Mouse (Mus musculus) lung, adult 2 months (tissue): ENCODE measurements at regions not wholly inside any gene's neighbourhood (a gene's known extent, or its start where the extent isn't known, plus 50 kb on each side); places are given as distances from the start of the nearest gene placed in this dataset.

Experiments
- CTCF ChIP-seq: fragments of 200-500 bp; IDR thresholded peaks from 2 replicates; pipeline ENCODE4 v1.5.1; 2011; ENCODE audit warnings: mild to moderate bottlenecking, low read length, control low read depth; ENCODE audit not compliant: insufficient read depth
- POLR2A ChIP-seq: fragments of 200-500 bp; IDR thresholded peaks from 2 replicates; pipeline ENCODE4 v1.6.1; 2011; ENCODE audit warnings: low read depth, mild to moderate bottlenecking, control low read depth, low read length, borderline replicate concordance; ENCODE audit errors: extremely low read depth

DNA sequence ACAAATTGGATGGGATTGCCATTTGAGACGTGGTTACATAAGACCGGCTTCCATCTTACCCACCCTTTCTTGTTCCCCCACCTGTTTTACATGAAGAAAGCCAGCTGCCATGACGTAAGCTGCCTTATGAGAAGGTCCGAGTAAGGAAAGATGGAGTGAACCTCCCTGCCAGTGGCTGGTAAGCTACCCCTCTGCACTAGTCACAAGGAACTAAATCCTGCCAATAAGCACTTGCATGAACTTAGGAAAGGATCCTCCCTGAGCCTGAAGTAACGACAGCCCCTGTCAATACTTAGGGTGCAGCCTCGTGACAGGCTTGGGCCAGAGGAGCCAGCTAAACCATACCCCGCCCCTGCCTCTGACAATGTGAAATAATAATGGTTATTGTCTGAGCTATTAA, 62.8 kb upstream of the Gm47985 start:
- TF ChIP-seq CTCF = no peak
- no peak for TF ChIP-seq POLR2A
